Mouse (Mus musculus): ENCODE measurements around the gene Fhdc1. TPM values are rescaled to one million over a fixed set of nuclear protein-coding genes. Genes with fewer than 3 reads are reported as not detected.

Fhdc1 gene
- polyA plus RNA-seq (2012; fragmentation: generic; extraction: Trizol) = 0.44 TPM
- long read RNA-seq, experiment 1, partial matches to known transcripts = 0 of 1 reads
- long read RNA-seq, experiment 1, other reads (novel, unspliced or antisense) = 1 of 1 reads
- long read RNA-seq, experiment 2, full-length matches to known transcripts = 15 of 15 reads
- long read RNA-seq, experiment 2, partial matches to known transcripts = 0 of 15 reads
- long read RNA-seq, experiment 2, other reads (novel, unspliced or antisense) = 0 of 15 reads

DNA sequence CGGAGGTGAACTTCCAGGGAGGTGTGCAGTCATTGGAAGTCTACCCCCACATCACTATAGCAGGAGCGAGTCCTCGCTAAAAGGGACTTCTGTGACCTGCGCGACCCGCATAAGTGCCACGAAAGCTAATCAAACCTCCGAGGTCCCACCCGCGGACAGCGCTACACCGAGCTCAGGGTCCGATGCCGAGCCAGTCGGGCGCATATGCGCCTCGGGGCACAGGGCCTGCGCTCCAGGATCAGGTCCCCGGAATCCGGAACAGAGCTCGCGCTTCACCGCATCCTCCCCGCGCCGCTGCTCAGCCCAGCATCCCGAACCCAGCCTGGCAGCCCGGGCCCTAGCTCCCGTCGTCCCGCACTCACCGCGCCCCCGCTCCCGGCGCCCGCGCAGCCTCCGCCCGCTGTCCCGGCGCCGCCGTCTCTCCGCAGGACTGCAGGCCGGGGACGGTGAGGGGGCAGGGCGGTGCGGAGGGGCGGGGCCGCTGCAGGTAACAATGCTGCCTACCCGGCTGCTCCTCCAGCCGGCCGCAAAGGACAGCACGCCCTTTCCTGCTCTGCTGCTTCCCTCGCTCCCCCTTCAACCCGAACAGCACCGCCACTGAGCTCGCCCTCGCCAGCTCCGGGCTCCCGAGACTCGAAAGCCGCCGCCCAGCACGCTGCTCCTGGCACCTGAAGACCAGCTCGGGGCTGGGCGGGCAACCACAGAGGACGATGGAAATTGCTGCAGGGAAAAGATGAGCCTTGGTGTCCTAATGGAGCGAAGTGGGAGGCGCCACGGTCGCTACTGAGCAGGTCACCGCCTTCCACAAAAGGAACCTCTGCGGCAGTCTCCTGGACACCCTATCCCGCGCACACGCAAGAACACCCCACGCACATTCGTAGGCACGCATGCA, at the start of gene Fhdc1:
TSS of gene Fhdc1 (minus strand) at position 424 of the 892 bp plus-strand sequence.
- Histone ChIP-seq H3K36me3 (ENCODE audit: control insufficient read depth, insufficient read depth) (no peaks in the 10 kb centered on the region), H3K79me2 (ENCODE audit: control insufficient read depth, insufficient read depth) (no peaks in the 10 kb centered on the region), H3K79me3 (ENCODE audit: low read depth) (no peaks in the 10 kb centered on the region), H3K4me3 (ENCODE audit: insufficient read depth, poor library complexity, severe bottlenecking) (no peak within 1 kb of the TSS), H3K27me3 (ENCODE audit: control insufficient read depth, insufficient read depth, insufficient read length) (peaks cover 10% of the 10 kb centered on the region), H3ac (ENCODE audit: control insufficient read depth, insufficient read length, low read depth) (peak within 1 kb of the TSS; percentile 66)
- TF ChIP-seq CEBPB (IDR thresholded peaks at IDR 0.05; ENCODE audit: low read depth) = no peak
- TF ChIP-seq FOSL1 (IDR thresholded peaks at IDR 0.05; ENCODE audit: insufficient read depth, low read length, poor library complexity, severe bottlenecking) = no peak
- no peak for TF ChIP-seq USF1 (IDR thresholded peaks at IDR 0.05; ENCODE audit: low read depth)
- TF ChIP-seq MAX (IDR thresholded peaks at IDR 0.05) = no peak
- TF ChIP-seq CTCF (IDR thresholded peaks at IDR 0.05; ENCODE audit: control insufficient read depth, insufficient read depth, insufficient read length) = no peak
- TF ChIP-seq MYOD1 (IDR thresholded peaks at IDR 0.05; ENCODE audit: control insufficient read depth, insufficient read length, low read depth) = no peak
- TF ChIP-seq MYOG (IDR thresholded peaks at IDR 0.05; ENCODE audit: control insufficient read depth, extremely low read depth, insufficient read length) = no peak

DNA sequence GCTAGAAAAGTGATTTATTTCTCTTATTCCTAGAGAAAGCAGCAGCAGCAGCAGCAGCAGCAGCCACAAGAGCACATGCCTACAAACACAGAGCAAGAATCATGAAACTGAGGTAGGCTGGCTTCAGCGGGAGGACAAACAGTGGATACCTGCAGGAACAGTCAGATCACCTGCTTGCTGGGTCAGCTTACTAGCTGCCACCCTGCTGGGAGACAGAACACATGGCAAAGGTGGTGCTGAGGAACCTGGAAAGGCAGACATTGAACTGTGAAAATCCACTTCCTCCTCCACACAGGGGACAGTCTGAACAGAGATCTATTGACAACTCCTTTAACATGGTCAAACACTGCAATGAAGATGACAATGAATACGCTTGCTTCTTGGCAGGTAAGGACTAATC, 48.8 kb upstream of the Fhdc1 start:
- H3K4me3 ChIP-seq (ENCODE audit: insufficient read depth, poor library complexity, severe bottlenecking) = no peak overlapping the region
- peaks cover 4% of the 10 kb centered on the region for H3K79me3 ChIP-seq (ENCODE audit: low read depth)
- H3K36me3 ChIP-seq (ENCODE audit: control insufficient read depth, insufficient read depth) = peaks cover 9% of the 10 kb centered on the region
- H3K79me2 ChIP-seq (ENCODE audit: control insufficient read depth, insufficient read depth) = no peaks in the 10 kb centered on the region
- no peak overlapping the region for H3ac ChIP-seq (ENCODE audit: control insufficient read depth, insufficient read length, low read depth)
- no peak for TF ChIP-seq CTCF (IDR thresholded peaks at IDR 0.05; ENCODE audit: control insufficient read depth, insufficient read depth, insufficient read length)
- no peak for TF ChIP-seq USF1 (IDR thresholded peaks at IDR 0.05; ENCODE audit: low read depth)
- TF ChIP-seq MYOG (IDR thresholded peaks at IDR 0.05; ENCODE audit: control insufficient read depth, extremely low read depth, insufficient read length) = no peak
- no peak for TF ChIP-seq MAX (IDR thresholded peaks at IDR 0.05)
- no peak for TF ChIP-seq MYOD1 (IDR thresholded peaks at IDR 0.05; ENCODE audit: control insufficient read depth, insufficient read length, low read depth)
- no peak for TF ChIP-seq FOSL1 (IDR thresholded peaks at IDR 0.05; ENCODE audit: insufficient read depth, low read length, poor library complexity, severe bottlenecking)
- TF ChIP-seq CEBPB (IDR thresholded peaks at IDR 0.05; ENCODE audit: low read depth) = no peak
- H3K27me3 ChIP-seq (ENCODE audit: control insufficient read depth, insufficient read depth, insufficient read length) = no peaks in the 10 kb centered on the region

DNA sequence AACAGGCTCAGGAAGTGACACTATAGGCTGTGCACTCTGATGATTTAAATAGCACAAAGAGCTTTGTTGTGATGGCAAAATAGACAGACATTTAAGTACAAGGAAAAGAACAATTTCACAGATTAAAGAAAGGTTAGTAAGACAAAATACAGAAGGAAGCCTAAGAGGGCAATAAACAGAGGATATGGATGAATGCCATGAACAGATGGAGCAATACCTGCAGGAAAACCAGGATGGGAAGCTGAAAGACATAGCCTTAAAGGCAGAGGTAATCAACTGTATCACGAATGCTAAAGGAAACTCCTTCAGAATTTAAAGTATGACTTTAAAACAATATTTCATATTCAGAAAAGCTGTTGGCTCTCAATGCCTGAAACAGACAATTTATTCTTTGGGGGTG, 44.7 kb upstream of the Fhdc1 start:
- H3K27me3 ChIP-seq (ENCODE audit: control insufficient read depth, insufficient read depth, insufficient read length) = no peaks in the 10 kb centered on the region
- H3K79me3 ChIP-seq (ENCODE audit: low read depth) = peaks cover 2% of the 10 kb centered on the region
- peaks cover 9% of the 10 kb centered on the region for H3K36me3 ChIP-seq (ENCODE audit: control insufficient read depth, insufficient read depth)
- no peaks in the 10 kb centered on the region for H3K79me2 ChIP-seq (ENCODE audit: control insufficient read depth, insufficient read depth)
- H3K4me3 ChIP-seq (ENCODE audit: insufficient read depth, poor library complexity, severe bottlenecking) = no peak overlapping the region
- TF ChIP-seq MYOD1 (IDR thresholded peaks at IDR 0.05; ENCODE audit: control insufficient read depth, insufficient read length, low read depth) = no peak
- TF ChIP-seq MYOG (IDR thresholded peaks at IDR 0.05; ENCODE audit: control insufficient read depth, extremely low read depth, insufficient read length) = no peak
- TF ChIP-seq USF1 (IDR thresholded peaks at IDR 0.05; ENCODE audit: low read depth) = no peak
- TF ChIP-seq FOSL1 (IDR thresholded peaks at IDR 0.05; ENCODE audit: insufficient read depth, low read length, poor library complexity, severe bottlenecking) = no peak
- TF ChIP-seq CTCF (IDR thresholded peaks at IDR 0.05; ENCODE audit: control insufficient read depth, insufficient read depth, insufficient read length) = no peak
- TF ChIP-seq MAX (IDR thresholded peaks at IDR 0.05) = no peak
- no peak for TF ChIP-seq CEBPB (IDR thresholded peaks at IDR 0.05; ENCODE audit: low read depth)
- no peak overlapping the region for H3ac ChIP-seq (ENCODE audit: control insufficient read depth, insufficient read length, low read depth)

DNA sequence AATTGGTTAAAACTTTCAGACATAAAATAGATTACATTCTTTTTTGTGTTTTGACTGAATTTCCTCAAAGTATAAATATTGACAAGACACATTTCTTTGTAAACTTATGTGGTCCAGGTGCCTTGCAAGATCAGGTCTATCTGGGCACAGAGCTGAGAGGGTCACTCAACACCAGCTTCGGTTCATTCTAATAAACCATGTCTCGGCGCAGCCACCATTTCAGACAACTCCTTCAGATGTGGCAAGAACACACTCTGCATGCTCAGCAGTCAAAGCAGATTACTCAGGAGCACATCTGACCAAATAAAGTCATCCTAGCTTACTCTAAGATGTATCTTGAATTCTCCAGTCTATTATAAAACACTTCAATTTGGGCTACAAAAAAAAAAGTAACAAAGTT, 35.9 kb upstream of the Fhdc1 start:
- H3K4me3 ChIP-seq (ENCODE audit: insufficient read depth, poor library complexity, severe bottlenecking) = no peak overlapping the region
- no peak overlapping the region for H3ac ChIP-seq (ENCODE audit: control insufficient read depth, insufficient read length, low read depth)
- H3K36me3 ChIP-seq (ENCODE audit: control insufficient read depth, insufficient read depth) = peaks cover 4% of the 10 kb centered on the region
- TF ChIP-seq MYOG (IDR thresholded peaks at IDR 0.05; ENCODE audit: control insufficient read depth, extremely low read depth, insufficient read length) (no peak), MYOD1 (IDR thresholded peaks at IDR 0.05; ENCODE audit: control insufficient read depth, insufficient read length, low read depth) (no peak), USF1 (IDR thresholded peaks at IDR 0.05; ENCODE audit: low read depth) (no peak), CEBPB (IDR thresholded peaks at IDR 0.05; ENCODE audit: low read depth) (no peak)
- no peaks in the 10 kb centered on the region for H3K79me2 ChIP-seq (ENCODE audit: control insufficient read depth, insufficient read depth)
- no peaks in the 10 kb centered on the region for H3K79me3 ChIP-seq (ENCODE audit: low read depth)
- H3K27me3 ChIP-seq (ENCODE audit: control insufficient read depth, insufficient read depth, insufficient read length) = no peaks in the 10 kb centered on the region

DNA sequence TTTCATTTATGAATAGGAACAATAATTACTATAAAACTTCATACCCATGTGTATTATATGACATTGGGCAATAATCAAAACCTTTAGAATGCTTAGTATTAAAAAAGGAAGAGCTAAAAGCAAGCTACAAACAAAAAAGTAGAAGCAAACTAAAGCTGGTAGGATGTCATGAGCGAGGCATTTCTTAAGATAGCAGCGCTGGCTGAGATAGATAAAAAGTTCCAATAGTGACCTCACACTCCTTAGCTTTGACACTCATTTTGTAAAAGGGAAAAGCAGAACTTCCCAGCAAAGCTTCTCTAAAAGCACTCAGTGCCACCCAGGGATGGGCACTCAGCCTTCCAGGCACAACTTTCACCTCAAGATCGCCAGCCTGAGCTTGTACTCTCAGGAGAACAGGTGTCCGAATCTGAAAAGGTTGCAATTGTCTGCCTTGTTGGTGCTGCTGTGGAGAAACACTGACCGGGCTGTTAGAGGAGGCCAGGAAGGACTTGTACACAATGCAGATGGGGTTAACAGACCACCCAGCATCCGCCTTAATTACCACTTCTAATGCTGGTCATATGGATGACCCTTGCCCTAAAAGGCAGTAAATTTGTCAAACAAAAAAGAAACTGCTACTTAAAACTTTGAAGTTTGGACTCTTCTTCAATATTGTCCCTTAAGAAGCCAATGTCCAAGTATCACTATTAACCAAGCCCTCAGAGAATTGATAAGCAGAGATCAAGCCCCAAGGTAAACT, 32.7 kb upstream of the Fhdc1 start:
- no peak overlapping the region for H3ac ChIP-seq (ENCODE audit: control insufficient read depth, insufficient read length, low read depth)
- H3K4me3 ChIP-seq (ENCODE audit: insufficient read depth, poor library complexity, severe bottlenecking) = no peak overlapping the region
- TF ChIP-seq CEBPB (IDR thresholded peaks at IDR 0.05; ENCODE audit: low read depth) = no peak
- TF ChIP-seq USF1 (IDR thresholded peaks at IDR 0.05; ENCODE audit: low read depth) = no peak
- no peak for TF ChIP-seq MYOG (IDR thresholded peaks at IDR 0.05; ENCODE audit: control insufficient read depth, extremely low read depth, insufficient read length)
- no peak for TF ChIP-seq FOSL1 (IDR thresholded peaks at IDR 0.05; ENCODE audit: insufficient read depth, low read length, poor library complexity, severe bottlenecking)
- no peak for TF ChIP-seq MYOD1 (IDR thresholded peaks at IDR 0.05; ENCODE audit: control insufficient read depth, insufficient read length, low read depth)
- no peak for TF ChIP-seq MAX (IDR thresholded peaks at IDR 0.05)
- no peak for TF ChIP-seq CTCF (IDR thresholded peaks at IDR 0.05; ENCODE audit: control insufficient read depth, insufficient read depth, insufficient read length)
- H3K27me3 ChIP-seq (ENCODE audit: control insufficient read depth, insufficient read depth, insufficient read length) = no peaks in the 10 kb centered on the region
- H3K36me3 ChIP-seq (ENCODE audit: control insufficient read depth, insufficient read depth) = no peaks in the 10 kb centered on the region
- H3K79me3 ChIP-seq (ENCODE audit: low read depth) = no peaks in the 10 kb centered on the region
- H3K79me2 ChIP-seq (ENCODE audit: control insufficient read depth, insufficient read depth) = no peaks in the 10 kb centered on the region
